Mouse (Mus musculus) liver, embryonic 13.5 days (tissue): ENCODE results near the gene Rps27l. TPM values are rescaled to one million over a fixed set of nuclear protein-coding genes. Genes with fewer than 3 reads are reported as not detected.

ENCODE experiments used
- ATAC-seq: fragments of 200-750 bp; cut with Nextera tagmentation; 2 replicates; pipeline ENCODE4 v1.8.0; 2017; ENCODE audit warnings: low read depth, mild to moderate bottlenecking, moderate number of reproducible peaks, moderate library complexity
- DNase-seq: peaks from one replicate; pipeline ENCODE4 v3.0.0; 2022
- H3K27ac ChIP-seq: fragments of 300-500 bp; sonication (generic); 2 replicates; pipeline ENCODE4 v1.5.1; 2015; ENCODE audit warnings: moderate library complexity, mild to moderate bottlenecking, inconsistent platforms
- H3K27me3 ChIP-seq: fragments of 300-500 bp; sonication (generic); 2 replicates; pipeline ENCODE4 v1.6.1; 2015; ENCODE audit warnings: mild to moderate bottlenecking, inconsistent platforms
- H3K36me3 ChIP-seq: fragments of 300-500 bp; sonication (generic); 2 replicates; pipeline ENCODE4 v1.6.1; 2015; ENCODE audit warnings: mild to moderate bottlenecking, inconsistent platforms
- H3K4me1 ChIP-seq: fragments of 300-500 bp; sonication (generic); replicated peaks from 2 replicates; pipeline ENCODE4 v1.6.1; 2015; ENCODE audit warnings: inconsistent platforms
- H3K4me2 ChIP-seq: fragments of 300-500 bp; sonication (generic); 2 replicates; pipeline ENCODE4 v1.6.1; 2015; ENCODE audit warnings: inconsistent platforms, mild to moderate bottlenecking, moderate library complexity
- H3K4me3 ChIP-seq: fragments of 300-500 bp; sonication (generic); replicated peaks from 2 replicates; pipeline ENCODE4 v1.5.1; 2015; ENCODE audit warnings: mild to moderate bottlenecking, inconsistent platforms
- H3K9ac ChIP-seq: fragments of 300-500 bp; sonication (generic); 2 replicates; pipeline ENCODE4 v1.6.1; 2015; ENCODE audit warnings: mild to moderate bottlenecking, inconsistent platforms
- H3K9me3 ChIP-seq: fragments of 300-500 bp; sonication (generic); replicated peaks from 2 replicates; pipeline ENCODE4 v1.6.1; 2016; ENCODE audit warnings: inconsistent platforms
- WGBS: fragments of 180-500 bp; shearing (Covaris S2); methylation state at CpG from one replicate; pipeline ENCODE4 v1.1.7; 2015; ENCODE audit not compliant: insufficient replicate concordance; 5-methylcytosine and 5-hydroxymethylcytosine counted together
- polyA plus RNA-seq: library from polyadenylated mRNA; unstranded; fragments of >200 nt; fragmentation: Nextera tagmentation; extraction: Ambion mirVana; gene quantifications from 2 replicates; pipeline ENCODE4 v1.2.1, GENCODE M21; 2015

The Rps27l gene
- polyA plus RNA-seq, 1 experiment from 2014 or later, result 702 TPM

- no peaks in the 10 kb centered on the region for H3K27me3 ChIP-seq
- ATAC-seq (no peak), DNase-seq (no peak)
- H3K36me3 ChIP-seq, result peaks cover 11% of the 10 kb centered on the region
- H3K9me3 ChIP-seq, result no peaks in the 10 kb centered on the region
- H3K4me2 ChIP-seq, result no peak overlapping the region
- H3K4me1 ChIP-seq, result peaks cover 8% of the 10 kb centered on the region
- H3K27ac ChIP-seq, result no peak overlapping the region
- H3K9ac ChIP-seq, result no peak overlapping the region
- no peak overlapping the region for H3K4me3 ChIP-seq
- WGBS, result 71% methylated on average over 8 of the region's 8 CpGs
Observed at GRCm38 (mm10) chr9:66952321-66952720, 6.4 kb downstream of the Rps27l start.

- H3K36me3 ChIP-seq, result peaks cover 8% of the 10 kb centered on the region
- no peak overlapping the region for H3K9ac ChIP-seq
- no peak overlapping the region for H3K4me2 ChIP-seq
- 76% methylated on average over 2 of the region's 2 CpGs for WGBS
- H3K27me3 ChIP-seq, result no peaks in the 10 kb centered on the region
- H3K27ac ChIP-seq, result no peak overlapping the region
- DNase-seq (no peak), ATAC-seq (no peak)
- no peak overlapping the region for H3K4me3 ChIP-seq
- H3K9me3 ChIP-seq, result no peaks in the 10 kb centered on the region
- H3K4me1 ChIP-seq, result peaks cover 4% of the 10 kb centered on the region
Observed at GRCm38 (mm10) chr9:66952886-66953285, 7.0 kb downstream of the Rps27l start.

- Histone ChIP-seq H3K4me3 (no peak overlapping the region), H3K27me3 (no peaks in the 10 kb centered on the region), H3K36me3 (no peaks in the 10 kb centered on the region), H3K9me3 (no peaks in the 10 kb centered on the region), H3K4me1 (no peaks in the 10 kb centered on the region), H3K27ac (no peak overlapping the region), H3K9ac (no peak overlapping the region), H3K4me2 (no peak overlapping the region)
- DNase-seq (no peak), ATAC-seq (no peak)
- WGBS, result 92% methylated on average over 3 of the region's 3 CpGs
Observed at GRCm38 (mm10) chr9:66957451-66957850, 11.6 kb downstream of the Rps27l start.

DNA sequence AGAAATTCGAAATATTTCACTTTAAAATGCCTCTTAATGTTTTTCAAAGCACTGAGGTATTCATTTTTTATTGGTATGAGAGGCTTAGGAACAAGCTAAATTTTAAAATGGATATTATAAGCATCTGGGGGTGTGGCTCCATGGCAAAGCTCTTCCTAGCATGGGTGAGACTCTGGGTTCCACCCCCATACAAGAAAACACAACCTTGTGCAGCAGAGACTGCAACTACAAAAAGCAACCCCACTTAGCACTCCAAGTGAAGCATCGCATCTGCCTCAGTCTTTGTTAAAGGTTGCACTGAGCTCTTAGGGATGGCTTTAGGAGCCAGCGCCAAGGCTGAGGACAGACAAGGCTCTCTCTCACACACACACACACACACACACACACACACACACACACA, 15.6 kb downstream of the Rps27l start:
- WGBS, result 63% methylated on average over 3 of the region's 3 CpGs
- Histone ChIP-seq H3K9ac (no peak overlapping the region), H3K27me3 (no peaks in the 10 kb centered on the region), H3K4me3 (no peak overlapping the region), H3K4me1 (no peaks in the 10 kb centered on the region), H3K9me3 (no peaks in the 10 kb centered on the region), H3K36me3 (no peaks in the 10 kb centered on the region), H3K27ac (no peak overlapping the region), H3K4me2 (no peak overlapping the region)
- ATAC-seq, result no peak
- DNase-seq, result no peak

- ATAC-seq, result no peak
- Histone ChIP-seq H3K4me2 (no peak overlapping the region), H3K9ac (no peak overlapping the region), H3K36me3 (peaks cover 13% of the 10 kb centered on the region), H3K4me3 (no peak overlapping the region), H3K9me3 (no peaks in the 10 kb centered on the region), H3K27ac (no peak overlapping the region), H3K27me3 (no peaks in the 10 kb centered on the region), H3K4me1 (no peaks in the 10 kb centered on the region)
- DNase-seq, result no peak
- WGBS, result 88% methylated on average over 8 of the region's 8 CpGs
Observed at GRCm38 (mm10) chr9:66967492-66967891, 21.6 kb downstream of the Rps27l start.

DNA sequence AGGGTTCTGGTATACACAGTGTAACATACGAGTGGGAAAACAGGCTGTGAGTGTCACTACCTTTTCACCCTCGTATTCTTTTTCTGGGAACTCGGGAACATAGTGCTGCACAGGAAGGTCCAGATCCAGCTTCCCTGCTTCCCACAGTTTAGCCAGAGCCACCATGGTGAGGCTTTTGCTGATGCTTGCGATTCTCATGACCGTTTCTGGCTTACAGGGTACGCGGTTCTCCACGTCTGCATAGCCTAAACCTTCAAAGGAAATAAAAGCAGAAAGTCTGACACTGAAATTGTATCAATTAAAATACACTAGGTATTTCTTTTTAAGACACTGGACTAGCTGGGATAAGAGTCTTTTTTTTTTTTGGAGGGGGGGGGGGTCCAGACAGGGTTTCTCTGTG, 25.2 kb downstream of the Rps27l start:
- H3K27me3 ChIP-seq, result no peaks in the 10 kb centered on the region
- WGBS, result 81% methylated on average over 8 of the region's 8 CpGs
- no peak overlapping the region for H3K9ac ChIP-seq
- DNase-seq (no peak), ATAC-seq (no peak)
- no peak overlapping the region for H3K4me3 ChIP-seq
- peaks cover 11% of the 10 kb centered on the region for H3K4me1 ChIP-seq
- no peak overlapping the region for H3K4me2 ChIP-seq
- no peak overlapping the region for H3K27ac ChIP-seq
- no peaks in the 10 kb centered on the region for H3K9me3 ChIP-seq
- peaks cover 13% of the 10 kb centered on the region for H3K36me3 ChIP-seq

- H3K9ac ChIP-seq, result peak overlapping the region; percentile 88
- no peaks in the 10 kb centered on the region for H3K9me3 ChIP-seq
- peak overlapping the region; percentile 89 for H3K27ac ChIP-seq
- WGBS, result 0% methylated on average over 41 of the region's 41 CpGs
- no peaks in the 10 kb centered on the region for H3K27me3 ChIP-seq
- H3K4me3 ChIP-seq, result peak overlapping the region; percentile 95
- H3K36me3 ChIP-seq, result peaks cover 5% of the 10 kb centered on the region
- peaks cover 12% of the 10 kb centered on the region for H3K4me1 ChIP-seq
- DNase-seq, result peak; percentile 74
- H3K4me2 ChIP-seq, result peak overlapping the region; percentile 99
- ATAC-seq, result peak; percentile 83
Observed at GRCm38 (mm10) chr9:66974721-66975225, 28.9 kb downstream of the Rps27l start.

- peak; percentile 93 for DNase-seq
- WGBS, result 0% methylated on average over 30 of the region's 32 CpGs
- H3K9me3 ChIP-seq, result no peaks in the 10 kb centered on the region
- peak; percentile 96 for ATAC-seq
- H3K36me3 ChIP-seq, result peaks cover under 1% of the 10 kb centered on the region
- no peaks in the 10 kb centered on the region for H3K27me3 ChIP-seq
- H3K9ac ChIP-seq, result peak within 1 kb of the TSS; percentile 88
- H3K4me2 ChIP-seq, result peak within 1 kb of the TSS; percentile 99
- peaks cover 15% of the 10 kb centered on the region for H3K4me1 ChIP-seq
- H3K4me3 ChIP-seq, result peak within 1 kb of the TSS; percentile 95
- H3K27ac ChIP-seq, result peak within 1 kb of the TSS; percentile 89
Observed at GRCm38 (mm10) chr9:66975239-66975645, 29.4 kb downstream of the Rps27l start, which contains the start of gene Lactb. TSS of gene Lactb (minus strand) at chr9:66975484.

GRCm38 (mm10) chr9:66977121-66977520, 31.2 kb downstream of the Rps27l start:
- H3K4me1 ChIP-seq, result peaks cover 19% of the 10 kb centered on the region
- no peaks in the 10 kb centered on the region for H3K36me3 ChIP-seq
- no peak overlapping the region for H3K4me2 ChIP-seq
- H3K4me3 ChIP-seq, result no peak overlapping the region
- no peaks in the 10 kb centered on the region for H3K27me3 ChIP-seq
- no peaks in the 10 kb centered on the region for H3K9me3 ChIP-seq
- DNase-seq, result no peak
- no peak overlapping the region for H3K9ac ChIP-seq
- H3K27ac ChIP-seq, result no peak overlapping the region
- ATAC-seq, result no peak
- WGBS, result 64% methylated on average over 5 of the region's 5 CpGs

- H3K9me3 ChIP-seq, result no peaks in the 10 kb centered on the region
- no peak overlapping the region for H3K9ac ChIP-seq
- ATAC-seq (no peak), DNase-seq (no peak)
- H3K27ac ChIP-seq, result no peak overlapping the region
- WGBS, result 69% methylated on average over 1 of the region's 1 CpGs
- peaks cover 19% of the 10 kb centered on the region for H3K4me1 ChIP-seq
- H3K4me2 ChIP-seq, result no peak overlapping the region
- H3K27me3 ChIP-seq, result no peaks in the 10 kb centered on the region
- no peaks in the 10 kb centered on the region for H3K36me3 ChIP-seq
- no peak overlapping the region for H3K4me3 ChIP-seq
Observed at GRCm38 (mm10) chr9:66977982-66978381, 32.1 kb downstream of the Rps27l start.

DNA sequence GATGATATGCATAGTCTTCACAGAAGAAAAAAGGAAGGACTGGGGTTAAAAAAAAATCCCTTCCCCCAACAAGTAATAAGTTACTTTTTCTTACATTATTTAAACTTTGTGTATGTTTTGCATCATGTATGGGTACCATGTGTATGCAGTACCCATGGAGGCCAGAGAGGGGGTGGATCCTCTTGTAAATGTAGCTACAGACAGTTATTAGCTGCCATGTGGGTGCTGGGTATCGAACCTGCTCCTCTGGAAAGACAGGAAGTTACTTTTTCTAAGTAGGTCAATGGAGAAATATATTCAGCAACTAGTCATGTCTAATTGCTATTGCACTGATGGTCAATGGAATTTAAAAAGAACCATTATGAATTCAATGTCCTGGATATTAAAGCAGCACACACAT, 32.6 kb downstream of the Rps27l start:
- H3K27me3 ChIP-seq, result no peaks in the 10 kb centered on the region
- H3K27ac ChIP-seq, result no peak overlapping the region
- DNase-seq (no peak), ATAC-seq (no peak)
- H3K9ac ChIP-seq, result no peak overlapping the region
- no peaks in the 10 kb centered on the region for H3K9me3 ChIP-seq
- no peak overlapping the region for H3K4me3 ChIP-seq
- no peak overlapping the region for H3K4me2 ChIP-seq
- no peaks in the 10 kb centered on the region for H3K36me3 ChIP-seq
- 70% methylated on average over 1 of the region's 1 CpGs for WGBS
- H3K4me1 ChIP-seq, result peaks cover 19% of the 10 kb centered on the region

DNA sequence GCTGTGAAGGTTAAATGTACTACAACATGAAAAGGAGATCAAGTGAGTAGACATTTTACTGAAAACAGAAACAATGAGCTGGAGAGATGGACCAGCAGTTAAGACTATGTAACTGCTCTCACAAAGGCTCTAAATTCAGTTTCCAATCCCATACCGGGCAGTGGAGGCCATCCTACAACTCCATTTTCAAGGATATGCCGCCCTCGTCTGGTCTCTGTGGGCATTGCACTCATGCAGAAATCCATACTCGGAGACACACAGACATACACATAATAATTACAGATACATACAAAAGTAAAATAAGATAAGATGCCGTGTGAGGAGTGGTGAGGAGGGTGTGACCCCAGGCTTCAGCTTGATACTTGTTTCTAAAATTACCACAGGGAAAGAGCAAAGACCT, 34.6 kb downstream of the Rps27l start:
- H3K4me1 ChIP-seq, result peaks cover 15% of the 10 kb centered on the region
- H3K4me2 ChIP-seq, result no peak overlapping the region
- no peaks in the 10 kb centered on the region for H3K9me3 ChIP-seq
- peaks cover 5% of the 10 kb centered on the region; the same call in 1 of the 2 replicates for H3K27me3 ChIP-seq
- no peak overlapping the region for H3K27ac ChIP-seq
- ATAC-seq (peak; percentile 64), DNase-seq (peak; percentile 73)
- no peak overlapping the region for H3K9ac ChIP-seq
- H3K36me3 ChIP-seq, result no peaks in the 10 kb centered on the region
- WGBS, result 5% methylated on average over 5 of the region's 5 CpGs
- no peak overlapping the region for H3K4me3 ChIP-seq
